Mouse (Mus musculus): ENCODE data around the gene Sfmbt1. TPM values are rescaled to one million over a fixed set of nuclear protein-coding genes. Genes with fewer than 3 reads are reported as not detected.
A peak's percentile ranks its signal among the peaks of the same experiment; 100 is the strongest.
"Not testable (repeated sequence)": the region's sequence is repeated elsewhere in the genome, so short reads cannot be mapped to it uniquely, and the experiment has no call there.

Gene Sfmbt1
- polyA plus RNA-seq, 1 experiment = 8.2 TPM

DNA sequence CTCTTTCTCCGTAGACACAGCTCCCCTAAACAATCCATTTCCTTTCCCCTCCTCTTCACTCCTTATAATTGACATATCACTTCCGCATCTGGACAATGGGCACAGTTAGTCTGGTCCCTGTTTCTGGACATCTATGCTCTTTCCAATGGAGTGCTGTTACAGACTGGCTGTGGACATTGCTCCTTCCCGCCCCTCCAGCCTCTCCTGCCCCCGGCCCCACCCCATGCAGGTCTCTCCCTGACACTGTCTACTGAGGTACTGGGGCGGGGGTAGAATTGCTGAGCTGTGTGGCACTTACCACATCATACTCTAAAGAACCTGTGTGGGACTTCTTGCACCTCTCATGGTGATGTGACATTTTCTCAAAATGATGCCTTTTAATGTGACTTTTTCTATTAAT, 11.6 kb upstream of the Sfmbt1 start:
- Histone ChIP-seq H3K4me1 (ENCODE audit: control insufficient read depth, insufficient read depth, insufficient read length, low read length) (no peaks in the 10 kb centered on the region), H3K27ac (replicated peaks; ENCODE audit: low read depth, low read length) (no peak overlapping the region), H3K4me3 (ENCODE audit: insufficient read depth, low read depth, low read length) (no peak overlapping the region)

DNA sequence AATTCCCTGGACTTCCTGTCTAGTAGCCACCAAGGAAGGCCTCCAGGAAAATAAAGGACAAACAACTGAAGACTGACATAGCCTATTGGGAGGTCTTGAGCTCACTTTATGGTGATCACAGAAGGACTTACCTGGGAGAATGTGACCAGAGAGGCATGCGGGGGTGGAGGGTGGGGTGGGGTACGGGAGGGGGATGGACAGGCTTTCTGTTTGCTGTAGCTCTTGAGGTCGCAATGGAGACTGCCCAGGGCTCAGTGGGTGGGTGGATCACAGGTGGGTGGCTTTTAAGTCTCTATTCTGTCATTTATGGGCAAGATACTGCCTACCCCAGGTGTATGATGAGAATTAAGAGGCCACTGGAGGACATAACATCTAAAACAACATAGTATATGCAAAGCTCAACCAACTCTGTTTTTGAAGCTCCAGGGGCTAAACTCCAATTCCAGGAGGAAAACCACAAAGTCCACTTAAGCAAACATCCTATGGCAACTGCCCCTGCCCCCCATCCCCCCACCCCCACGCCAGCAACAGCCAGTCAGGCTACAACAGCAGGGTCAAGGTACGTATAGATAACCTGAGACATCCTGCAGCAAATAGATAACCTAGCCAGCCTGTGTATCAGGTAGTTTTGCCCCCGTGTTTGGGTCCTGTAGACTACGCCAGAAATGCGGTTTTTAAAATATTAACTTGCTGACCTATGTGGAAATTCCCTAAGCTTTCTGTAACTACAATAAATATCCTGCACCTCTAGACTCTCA, 10.4 kb upstream of the Sfmbt1 start:
- H3K27ac ChIP-seq (replicated peaks; ENCODE audit: low read depth, low read length) = no peak overlapping the region
- H3K4me1 ChIP-seq (ENCODE audit: control insufficient read depth, insufficient read depth, insufficient read length, low read length) = no peaks in the 10 kb centered on the region

DNA sequence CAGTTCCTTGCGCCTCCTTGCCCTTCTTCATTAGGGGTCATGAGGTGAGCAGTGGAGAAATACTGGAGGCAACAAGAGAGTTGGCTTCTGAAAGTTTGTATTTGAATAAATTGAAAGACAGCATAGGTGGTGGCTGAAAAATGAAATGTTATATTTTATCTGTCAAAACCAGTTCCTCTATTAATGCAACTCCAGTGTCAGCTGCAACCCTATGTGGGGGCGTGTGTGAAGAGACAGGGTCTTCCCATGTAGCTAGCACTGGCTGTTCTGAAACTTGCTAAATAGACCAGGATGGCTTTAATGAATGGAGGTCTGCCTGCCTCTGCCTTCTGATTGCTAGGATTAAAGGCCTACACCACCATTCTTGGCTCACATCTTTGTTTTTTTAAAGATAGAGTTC, 2.8 kb upstream of the Sfmbt1 start:
- Histone ChIP-seq H3K4me3 (ENCODE audit: insufficient read depth, low read depth, low read length) (no peak overlapping the region), H3K4me1 (ENCODE audit: control insufficient read depth, insufficient read depth, insufficient read length, low read length) (no peaks in the 10 kb centered on the region), H3K27ac (replicated peaks; ENCODE audit: low read depth, low read length) (no peak overlapping the region)

More for the DNA sequence above, 10.4 kb upstream of the Sfmbt1 start:
- H3K4me3 ChIP-seq (ENCODE audit: insufficient read depth, low read depth, low read length) = no peak overlapping the region

DNA sequence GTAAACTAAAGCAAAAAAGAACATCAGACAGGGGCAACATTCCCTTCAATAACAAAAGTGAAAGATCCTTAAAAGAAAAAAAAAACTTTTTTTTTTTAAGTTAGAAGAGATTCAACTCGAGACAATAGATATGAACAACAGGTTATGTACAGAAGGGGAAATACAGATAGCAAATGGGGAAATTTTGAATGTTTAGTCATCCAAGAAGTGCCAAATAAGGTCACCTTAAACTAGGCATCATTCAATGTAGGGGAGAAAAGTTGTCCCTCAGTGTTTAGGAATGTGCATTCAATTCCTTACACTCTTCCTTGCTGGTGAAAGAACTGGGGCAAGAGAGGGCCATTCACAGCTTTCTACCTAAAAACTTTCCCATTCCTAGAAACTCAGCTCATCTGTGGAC, 880 bp upstream of the Sfmbt1 start:
- Histone ChIP-seq H3K4me1 (ENCODE audit: control insufficient read depth, insufficient read depth, insufficient read length, low read length) (no peaks in the 10 kb centered on the region), H3K4me3 (ENCODE audit: insufficient read depth, low read depth, low read length) (no peak overlapping the region), H3K27ac (replicated peaks; ENCODE audit: low read depth, low read length) (no peak overlapping the region)

DNA sequence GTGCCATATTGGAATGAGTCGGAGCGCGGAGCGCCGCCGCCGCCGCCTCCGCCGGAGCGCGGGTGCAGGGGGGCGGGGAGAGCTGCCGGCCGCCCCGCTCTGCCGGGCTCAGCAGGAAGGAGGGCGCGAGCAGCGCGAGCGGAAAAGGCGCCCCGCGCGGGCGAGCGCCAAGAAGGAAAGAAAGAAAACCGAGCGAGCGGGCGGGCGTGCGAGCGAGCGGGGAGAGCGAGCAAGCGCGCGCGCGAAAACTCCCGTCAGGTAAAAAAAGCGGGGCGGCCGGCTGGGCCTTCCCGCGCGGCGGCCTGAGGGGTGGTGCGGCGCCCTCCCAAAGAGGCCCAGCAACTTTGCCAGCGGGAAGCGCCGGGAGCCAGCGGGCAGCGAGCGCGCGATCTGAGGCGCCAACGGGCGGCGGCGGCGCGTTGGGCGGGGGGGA, 985 bp downstream of the Sfmbt1 start:
- peak overlapping the region; percentile 100 for H3K4me3 ChIP-seq (ENCODE audit: insufficient read depth, low read depth, low read length)
- H3K4me1 ChIP-seq (ENCODE audit: control insufficient read depth, insufficient read depth, insufficient read length, low read length) = no peaks in the 10 kb centered on the region
- H3K27ac ChIP-seq (replicated peaks; ENCODE audit: low read depth, low read length) = peak overlapping the region; percentile 62

DNA sequence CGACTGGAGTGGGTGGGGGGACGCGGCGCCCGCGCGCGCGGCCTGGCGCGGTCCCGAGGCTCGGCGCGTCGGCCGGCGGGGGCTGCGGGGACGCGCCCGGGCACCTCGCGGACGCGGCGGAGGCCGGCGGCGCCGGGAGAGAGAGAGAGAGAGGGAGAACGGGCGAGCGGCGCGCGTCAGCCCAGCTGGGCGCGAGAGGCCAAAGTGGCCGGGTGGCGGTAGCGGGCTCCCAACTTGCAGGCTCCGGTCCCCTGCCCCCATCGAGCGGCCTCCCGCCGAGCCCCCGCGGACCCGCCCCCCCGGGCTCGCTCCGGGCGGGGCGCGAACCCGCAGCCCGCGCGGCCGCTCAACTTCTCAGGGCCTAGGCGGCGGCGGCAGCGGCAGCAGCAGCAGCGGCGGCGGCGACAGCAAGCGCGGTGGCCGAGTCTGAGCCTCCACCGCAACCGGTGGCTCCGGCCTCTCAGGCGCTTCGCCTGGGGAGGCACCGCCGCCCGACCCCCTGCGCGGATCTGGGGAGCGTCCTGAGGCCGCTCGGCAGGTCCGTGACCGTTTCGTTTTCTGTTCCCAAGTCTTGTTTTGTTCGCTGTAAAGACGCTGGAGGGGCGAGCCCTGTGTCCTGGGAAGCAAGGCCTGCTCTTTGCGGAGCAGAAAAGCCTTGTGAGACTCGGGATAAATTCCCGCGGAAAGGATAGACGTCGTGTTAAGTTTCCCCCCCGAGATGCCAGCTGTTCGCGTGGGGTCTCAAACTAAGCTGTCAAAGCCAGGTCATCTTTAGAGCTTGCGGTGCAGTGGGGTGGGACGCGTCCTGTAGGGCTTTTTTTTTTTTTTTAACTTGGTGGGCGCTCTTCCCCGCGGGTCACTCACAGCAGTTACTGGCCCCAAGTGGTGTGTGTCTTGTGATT, 1.7 kb downstream of the Sfmbt1 start:
- H3K4me3 ChIP-seq (ENCODE audit: insufficient read depth, low read depth, low read length) = peak overlapping the region; percentile 100
- peak overlapping the region; percentile 68 for H3K27ac ChIP-seq (replicated peaks; ENCODE audit: low read depth, low read length)
- H3K4me1 ChIP-seq (ENCODE audit: control insufficient read depth, insufficient read depth, insufficient read length, low read length) = no peaks in the 10 kb centered on the region

DNA sequence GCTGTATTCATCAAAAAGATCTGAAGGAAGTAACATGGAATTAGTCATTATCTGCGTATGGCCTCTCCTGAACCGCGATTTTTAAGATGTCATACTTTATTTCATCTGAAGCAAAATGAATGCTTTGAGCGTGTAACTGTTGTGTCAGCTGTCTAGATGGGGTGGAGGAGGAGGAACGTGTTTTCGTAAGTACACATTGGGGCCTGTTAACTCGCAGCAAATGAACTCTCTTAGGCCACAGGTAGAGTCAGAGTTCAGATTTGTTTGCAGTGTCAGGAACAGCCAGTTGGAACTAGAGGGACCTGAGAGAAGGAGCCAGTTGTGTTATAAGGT, 2.3 kb downstream of the Sfmbt1 start:
- Histone ChIP-seq H3K4me3 (ENCODE audit: insufficient read depth, low read depth, low read length) (peak overlapping the region; percentile 100), H3K4me1 (ENCODE audit: control insufficient read depth, insufficient read depth, insufficient read length, low read length) (no peaks in the 10 kb centered on the region), H3K27ac (replicated peaks; ENCODE audit: low read depth, low read length) (peak overlapping the region; percentile 1; the same call in 1 of the 2 replicates)

DNA sequence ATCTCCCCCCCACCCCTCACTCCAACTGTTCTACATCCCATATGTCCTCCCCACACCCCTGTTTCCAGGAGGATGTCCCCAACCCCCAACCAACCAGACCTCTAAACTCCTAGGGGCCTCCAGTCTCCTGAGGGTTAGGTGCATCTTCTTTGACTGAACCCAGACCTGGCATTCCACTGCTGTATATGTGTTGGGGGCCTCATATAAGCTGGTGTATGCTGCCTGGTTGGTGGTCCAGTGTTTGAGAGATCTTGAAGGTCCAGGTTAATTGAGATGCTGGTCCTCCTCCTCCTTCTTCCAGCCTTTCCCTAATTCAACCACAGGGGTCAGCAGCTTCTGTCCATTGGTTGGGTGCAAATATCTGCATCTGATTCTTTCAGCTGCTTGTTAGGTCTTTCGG, 4.0 kb downstream of the Sfmbt1 start:
- H3K27ac ChIP-seq (replicated peaks; ENCODE audit: low read depth, low read length); H3K4me1 ChIP-seq (ENCODE audit: control insufficient read depth, insufficient read depth, insufficient read length, low read length); H3K4me3 ChIP-seq (ENCODE audit: insufficient read depth, low read depth, low read length): not testable (repeated sequence)

DNA sequence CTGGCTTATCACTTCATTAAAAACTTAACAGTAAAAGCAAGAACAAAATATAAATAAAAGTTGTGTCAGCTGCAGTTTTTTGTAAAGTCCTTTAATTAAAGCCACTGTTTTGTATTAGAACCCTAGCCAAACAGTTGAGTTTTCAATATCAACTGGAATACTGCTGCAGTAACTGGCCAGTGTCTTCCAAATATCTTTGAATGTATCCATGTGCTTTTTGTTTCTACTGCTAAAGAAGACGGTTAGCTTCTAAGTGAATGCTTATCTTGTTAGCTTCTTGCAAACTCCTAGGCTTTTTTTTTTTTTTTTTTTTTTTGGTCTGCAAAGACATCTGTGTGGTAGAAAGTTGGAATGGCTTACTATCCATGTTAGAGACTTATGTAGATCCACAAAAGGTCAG, 4.9 kb downstream of the Sfmbt1 start:
- Histone ChIP-seq H3K4me1 (ENCODE audit: control insufficient read depth, insufficient read depth, insufficient read length, low read length) (peaks cover 2% of the 10 kb centered on the region; the same call in 1 of the 2 replicates), H3K4me3 (ENCODE audit: insufficient read depth, low read depth, low read length) (no peak overlapping the region), H3K27ac (replicated peaks; ENCODE audit: low read depth, low read length) (no peak overlapping the region)

DNA sequence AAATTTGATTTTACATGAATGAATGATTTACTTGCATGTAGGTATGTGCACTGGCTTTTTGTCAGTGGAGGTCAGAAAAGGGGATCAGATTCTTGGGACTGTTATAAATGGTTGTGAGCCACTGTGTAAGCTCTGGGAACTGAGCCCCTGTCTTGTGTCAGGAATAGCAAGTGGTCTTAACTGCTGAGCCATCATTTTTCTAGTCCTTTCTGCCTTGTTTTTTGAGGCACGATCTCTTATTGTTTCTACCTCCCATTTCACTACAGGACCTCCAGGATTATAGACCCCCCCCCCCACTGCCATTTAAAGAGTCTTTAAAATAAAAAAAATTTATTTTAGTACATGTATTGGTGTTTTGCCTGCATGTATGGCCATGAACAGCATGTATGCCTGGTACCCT, 7.2 kb downstream of the Sfmbt1 start:
- no peak overlapping the region for H3K27ac ChIP-seq (replicated peaks; ENCODE audit: low read depth, low read length)

DNA sequence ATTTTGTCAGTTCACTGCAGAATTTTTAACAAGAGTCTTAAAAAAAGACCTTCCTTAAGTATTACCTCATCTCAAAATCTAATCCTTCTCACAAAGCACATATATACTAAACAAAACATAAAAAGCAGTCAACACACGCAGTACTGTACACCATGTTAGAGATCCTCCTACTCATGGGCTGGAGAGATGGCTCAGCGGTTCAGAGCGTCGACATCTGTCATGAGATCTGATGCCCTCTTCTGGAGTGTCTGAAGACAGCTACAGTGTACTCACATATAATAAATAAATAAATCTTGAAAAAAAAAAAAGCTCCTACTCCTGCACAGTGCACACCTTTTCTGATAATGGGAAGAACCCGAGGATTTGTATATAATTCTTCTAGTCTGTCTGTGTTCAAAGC, 7.8 kb downstream of the Sfmbt1 start:
- no peak overlapping the region for H3K27ac ChIP-seq (replicated peaks; ENCODE audit: low read depth, low read length)
- peaks cover 2% of the 10 kb centered on the region; the same call in 1 of the 2 replicates for H3K4me1 ChIP-seq (ENCODE audit: control insufficient read depth, insufficient read depth, insufficient read length, low read length)

More for the DNA sequence above, 7.2 kb downstream of the Sfmbt1 start:
- no peak overlapping the region for H3K4me3 ChIP-seq (ENCODE audit: insufficient read depth, low read depth, low read length)
- peaks cover 2% of the 10 kb centered on the region; the same call in 1 of the 2 replicates for H3K4me1 ChIP-seq (ENCODE audit: control insufficient read depth, insufficient read depth, insufficient read length, low read length)

DNA sequence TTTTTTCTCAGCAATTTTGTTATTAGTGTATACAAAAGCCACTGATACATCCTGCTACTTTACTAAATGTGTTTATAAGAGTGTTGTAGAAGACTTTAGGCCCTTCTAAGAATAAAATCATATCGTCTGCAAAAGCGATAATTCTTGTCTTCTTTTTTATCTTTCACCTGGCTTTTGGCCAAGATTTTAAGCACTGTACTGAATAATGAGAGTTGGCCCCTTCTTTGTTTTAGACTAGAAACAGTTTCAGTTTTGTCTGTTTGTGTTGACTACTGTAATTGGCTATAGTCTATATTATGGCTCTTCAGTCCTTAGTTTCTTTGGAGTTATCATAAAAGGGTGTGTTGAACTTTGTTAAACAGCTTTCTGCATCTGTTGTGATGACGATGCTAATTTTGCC, 17.2 kb downstream of the Sfmbt1 start:
- Histone ChIP-seq H3K4me3 (ENCODE audit: insufficient read depth, low read depth, low read length) (no peak overlapping the region), H3K4me1 (ENCODE audit: control insufficient read depth, insufficient read depth, insufficient read length, low read length) (peaks cover 4% of the 10 kb centered on the region), H3K27ac (replicated peaks; ENCODE audit: low read depth, low read length) (no peak overlapping the region)

More for the DNA sequence above, 7.8 kb downstream of the Sfmbt1 start:
- H3K4me3 ChIP-seq (ENCODE audit: insufficient read depth, low read depth, low read length) = no peak overlapping the region

DNA sequence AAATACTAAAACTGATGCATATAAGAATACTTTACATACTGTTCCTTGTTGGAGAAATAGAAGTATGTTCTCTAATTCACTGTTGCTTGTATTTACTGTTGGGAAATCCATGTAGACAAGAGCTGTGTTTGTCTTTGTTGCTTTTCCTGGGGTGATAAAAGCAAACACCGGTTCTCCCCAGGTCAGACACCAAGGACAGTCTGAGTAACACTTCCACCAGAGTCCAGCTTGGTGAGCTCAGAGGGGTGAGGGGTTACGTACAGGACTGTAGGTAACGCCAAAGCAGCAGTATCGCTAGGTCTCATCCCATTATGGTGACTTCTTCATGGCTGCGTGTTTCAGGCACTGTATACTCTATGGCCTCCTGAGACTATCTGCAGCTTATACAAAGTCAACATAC, 20.0 kb downstream of the Sfmbt1 start:
- Histone ChIP-seq H3K4me1 (ENCODE audit: control insufficient read depth, insufficient read depth, insufficient read length, low read length) (peaks cover 5% of the 10 kb centered on the region), H3K27ac (replicated peaks; ENCODE audit: low read depth, low read length) (no peak overlapping the region), H3K4me3 (ENCODE audit: insufficient read depth, low read depth, low read length) (no peak overlapping the region)

DNA sequence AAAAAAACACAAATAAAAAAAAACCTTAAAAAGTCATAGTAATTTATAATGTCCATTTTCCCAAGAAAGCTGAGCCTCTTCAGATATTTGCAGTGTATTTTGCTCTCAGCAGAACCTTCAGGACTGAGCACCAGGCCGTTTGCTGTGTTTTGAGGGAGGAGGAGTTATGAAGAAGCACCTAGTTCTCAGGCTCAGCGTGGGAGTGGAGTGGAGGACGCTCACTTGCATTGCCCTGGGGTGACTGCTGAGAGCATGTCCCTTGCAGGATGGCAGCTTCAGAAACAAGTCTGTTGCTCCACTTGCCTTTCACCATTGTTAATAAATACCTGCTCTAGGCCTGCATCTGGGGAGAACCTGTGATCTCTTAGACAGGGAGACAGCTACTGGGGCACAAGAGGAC, 21.2 kb downstream of the Sfmbt1 start:
- Histone ChIP-seq H3K4me3 (ENCODE audit: insufficient read depth, low read depth, low read length) (no peak overlapping the region), H3K4me1 (ENCODE audit: control insufficient read depth, insufficient read depth, insufficient read length, low read length) (peaks cover 7% of the 10 kb centered on the region), H3K27ac (replicated peaks; ENCODE audit: low read depth, low read length) (no peak overlapping the region)

DNA sequence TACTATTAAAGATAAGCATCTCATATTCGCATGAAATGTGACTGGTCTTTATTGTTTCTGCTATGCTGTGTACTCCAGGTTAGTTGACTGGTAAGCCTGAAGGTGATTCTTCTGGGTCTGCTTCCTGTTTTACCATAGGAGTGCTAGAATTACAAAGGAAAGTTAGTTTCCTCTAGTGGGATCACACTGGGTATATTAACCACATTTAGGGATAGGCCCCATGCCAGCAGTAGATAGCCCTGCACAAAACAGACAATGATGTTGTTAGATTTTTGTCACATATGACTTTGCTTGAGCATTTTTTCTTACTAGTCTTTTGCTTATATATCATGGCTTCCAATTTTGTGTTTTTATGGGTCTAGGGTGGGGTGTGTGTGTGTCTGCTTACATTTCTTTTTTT, 21.8 kb downstream of the Sfmbt1 start:
- no peak overlapping the region for H3K27ac ChIP-seq (replicated peaks; ENCODE audit: low read depth, low read length)
- peaks cover 7% of the 10 kb centered on the region for H3K4me1 ChIP-seq (ENCODE audit: control insufficient read depth, insufficient read depth, insufficient read length, low read length)
- H3K4me3 ChIP-seq (ENCODE audit: insufficient read depth, low read depth, low read length) = no peak overlapping the region
